Mouse (Mus musculus) heart, postnatal 0 days (tissue): ENCODE measurements around the gene C1ra. TPM values are rescaled to one million over a fixed set of nuclear protein-coding genes. Genes with fewer than 3 reads are reported as not detected.

Source experiments
- ATAC-seq: fragments of 200-750 bp; cut with Nextera tagmentation; 2 replicates; pipeline ENCODE4 v1.8.0; 2017; ENCODE audit warnings: low read depth, moderate number of reproducible peaks, moderate library complexity; ENCODE audit not compliant: insufficient read depth
- DNase-seq: peaks from one replicate; pipeline ENCODE4 v3.0.0-alpha.2; 2016; ENCODE audit warnings: low spot score
- H3K27ac ChIP-seq: fragments of 300-500 bp; sonication (generic); 2 replicates; pipeline ENCODE4 v1.5.1; 2014; ENCODE audit warnings: low read depth, mild to moderate bottlenecking
- H3K27me3 ChIP-seq: fragments of 300-500 bp; sonication (generic); 2 replicates; pipeline ENCODE4 v1.6.1; 2014; ENCODE audit warnings: low read length, mixed read lengths; ENCODE audit not compliant: control insufficient read depth, insufficient read depth
- H3K36me3 ChIP-seq: fragments of 300-500 bp; sonication (generic); replicated peaks from 2 replicates; pipeline ENCODE4 v1.6.1; 2014; ENCODE audit warnings: low read length, mixed read lengths; ENCODE audit not compliant: control insufficient read depth, insufficient read depth
- H3K4me1 ChIP-seq: fragments of 300-500 bp; sonication (generic); 2 replicates; pipeline ENCODE4 v1.6.1; 2014; ENCODE audit warnings: antibody characterized with exemption; ENCODE audit not compliant: control insufficient read depth, insufficient read depth
- H3K4me2 ChIP-seq: fragments of 300-500 bp; sonication (generic); 2 replicates; pipeline ENCODE4 v1.6.1; 2014; ENCODE audit warnings: low read depth, mild to moderate bottlenecking, low read length, moderate library complexity
- H3K4me3 ChIP-seq: fragments of 300-500 bp; sonication (generic); 2 replicates; pipeline ENCODE4 v1.5.1; 2014; ENCODE audit warnings: low read depth, low read length
- H3K9ac ChIP-seq: fragments of 300-500 bp; sonication (generic); replicated peaks from 2 replicates; pipeline ENCODE4 v1.6.1; 2014; ENCODE audit warnings: low read depth, low read length, mixed read lengths
- H3K9me3 ChIP-seq: fragments of 300-500 bp; sonication (generic); replicated peaks from 2 replicates; pipeline ENCODE4 v1.6.1; 2016; ENCODE audit warnings: low read length; ENCODE audit not compliant: control insufficient read depth
- CTCF ChIP-seq: IDR thresholded peaks from 2 replicates; pipeline ENCODE4 v1.5.1; 2016; ENCODE audit warnings: antibody characterized with exemption, control low read depth, low read depth
- EP300 ChIP-seq: IDR thresholded peaks from 2 replicates; pipeline ENCODE4 v1.6.1; 2016; ENCODE audit warnings: antibody characterized with exemption, low read depth
- WGBS: fragments of 180-500 bp; shearing (Covaris S2); extraction: QIAGEN DNeasy Blood & Tissue Kit; methylation state at CpG from one replicate; pipeline ENCODE4 v1.1.7; 2014; 5-methylcytosine and 5-hydroxymethylcytosine counted together
- polyA plus RNA-seq: library from polyadenylated mRNA; unstranded; fragments of >200 nt; fragmentation: Nextera tagmentation; extraction: Ambion mirVana; gene quantifications from 2 replicates; pipeline ENCODE4 v1.2.1, GENCODE M21; 2015
- total RNA-seq: library from RNA; depleted of rRNA; stranded (reverse); fragments of >200 nt; gene quantifications from 2 replicates; pipeline ENCODE4 v1.2.3, GENCODE M21; 2014; ENCODE audit warnings: low replicate concordance

C1ra gene
- total and polyA plus RNA-seq, 2 experiments from 2014 or later, result 3.1 to 11.1 TPM

DNA sequence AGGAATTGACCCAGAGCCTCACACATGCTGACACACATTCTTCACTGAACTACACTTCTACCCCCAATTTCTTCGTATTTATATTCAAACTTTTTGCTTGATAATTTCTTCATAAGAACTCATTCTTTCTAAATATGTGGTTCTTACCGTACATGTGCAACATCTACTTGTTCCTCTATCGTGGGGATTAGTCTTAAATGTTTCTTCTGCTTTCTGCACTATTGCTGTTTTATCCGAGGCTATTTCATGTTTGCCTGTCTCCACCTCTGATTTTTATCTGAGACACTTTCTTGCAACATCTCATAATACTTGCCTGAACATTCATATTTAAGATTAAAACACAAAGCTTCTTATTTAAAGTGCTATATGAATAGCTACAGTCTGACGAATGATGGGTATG is 16.2 kb upstream of the C1ra start:
- no peaks in the 10 kb centered on the region for H3K4me1 ChIP-seq
- TF ChIP-seq CTCF, result no peak
- no peak for TF ChIP-seq EP300
- H3K27ac ChIP-seq, result no peak overlapping the region
- H3K4me3 ChIP-seq, result no peak overlapping the region
- DNase-seq (no peak), ATAC-seq (no peak)
- no peaks in the 10 kb centered on the region for H3K36me3 ChIP-seq
- no peak overlapping the region for H3K9ac ChIP-seq
- WGBS, result 80% methylated on average over 5 of the region's 5 CpGs
- no peaks in the 10 kb centered on the region for H3K27me3 ChIP-seq
- H3K4me2 ChIP-seq, result no peak overlapping the region
- H3K9me3 ChIP-seq, result no peaks in the 10 kb centered on the region

GRCm38 (mm10) chr6:124499914-124500566 is 12.2 kb upstream of the C1ra start:
- no peak overlapping the region for H3K9ac ChIP-seq
- no peak for DNase-seq
- no peaks in the 10 kb centered on the region for H3K9me3 ChIP-seq
- H3K27me3 ChIP-seq, result no peaks in the 10 kb centered on the region
- H3K36me3 ChIP-seq, result no peaks in the 10 kb centered on the region
- no peak overlapping the region for H3K27ac ChIP-seq
- no peak for TF ChIP-seq EP300
- no peak for TF ChIP-seq CTCF
- ATAC-seq, result no peak
- H3K4me2 ChIP-seq, result no peak overlapping the region
- WGBS, result 51% methylated on average over 10 of the region's 10 CpGs
- no peak overlapping the region for H3K4me3 ChIP-seq
- H3K4me1 ChIP-seq, result no peaks in the 10 kb centered on the region

- no peak overlapping the region for H3K4me3 ChIP-seq
- DNase-seq (no peak), ATAC-seq (no peak)
- no peak overlapping the region for H3K9ac ChIP-seq
- TF ChIP-seq EP300 (no peak), CTCF (no peak)
- WGBS, result 73% methylated on average over 4 of the region's 4 CpGs
- H3K9me3 ChIP-seq, result no peaks in the 10 kb centered on the region
- no peak overlapping the region for H3K27ac ChIP-seq
- no peaks in the 10 kb centered on the region for H3K36me3 ChIP-seq
- H3K27me3 ChIP-seq, result no peaks in the 10 kb centered on the region
- no peaks in the 10 kb centered on the region for H3K4me1 ChIP-seq
- no peak overlapping the region for H3K4me2 ChIP-seq
Observed at GRCm38 (mm10) chr6:124501473-124501872, 10.7 kb upstream of the C1ra start.

DNA sequence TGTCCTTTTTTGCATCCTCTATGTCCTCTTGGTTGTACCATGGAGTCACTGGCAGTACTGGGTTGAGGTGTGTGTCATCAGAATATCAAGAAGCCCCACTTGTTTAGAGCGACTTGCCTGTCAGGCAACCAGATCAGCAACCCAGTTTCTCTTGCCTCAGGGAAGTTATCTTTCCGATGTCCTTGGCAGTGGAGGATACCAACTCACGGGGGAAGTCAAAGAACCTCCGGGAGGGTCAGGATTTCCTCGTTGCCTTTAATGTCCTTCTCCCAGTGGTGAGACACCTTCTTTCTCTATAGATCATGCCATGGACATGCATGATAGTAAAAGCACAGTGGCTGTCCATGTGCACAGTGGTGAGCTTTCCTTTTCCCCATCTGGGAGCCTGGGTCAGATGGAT is 10.2 kb upstream of the C1ra start:
- no peak for DNase-seq
- Histone ChIP-seq H3K4me2 (no peak overlapping the region), H3K27me3 (no peaks in the 10 kb centered on the region), H3K4me1 (no peaks in the 10 kb centered on the region), H3K9me3 (no peaks in the 10 kb centered on the region), H3K4me3 (no peak overlapping the region), H3K9ac (no peak overlapping the region), H3K36me3 (no peaks in the 10 kb centered on the region), H3K27ac (no peak overlapping the region)
- no peak for ATAC-seq
- TF ChIP-seq EP300, result no peak
- no peak for TF ChIP-seq CTCF
- WGBS, result 66% methylated on average over 5 of the region's 5 CpGs

DNA sequence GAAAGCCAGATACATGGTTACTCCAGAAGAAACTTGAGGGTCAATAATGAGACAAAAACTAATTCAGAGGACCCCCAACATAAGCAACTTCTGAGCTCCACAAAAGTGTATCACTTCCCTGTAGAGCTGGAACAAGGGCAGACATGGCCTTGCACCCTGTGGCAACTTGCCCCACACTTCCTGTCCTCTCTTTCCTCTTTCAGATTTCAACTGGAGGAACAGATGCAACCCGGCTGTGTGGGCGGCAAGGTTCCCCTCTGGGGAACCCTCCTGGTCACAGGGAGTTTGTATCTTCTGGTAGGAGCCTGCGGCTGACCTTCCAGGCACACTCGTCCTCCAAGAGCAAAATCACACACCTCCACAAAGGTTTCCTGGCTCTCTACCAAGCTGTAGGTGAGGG is 7.2 kb upstream of the C1ra start:
- WGBS, result 60% methylated on average over 4 of the region's 4 CpGs
- H3K4me1 ChIP-seq, result no peaks in the 10 kb centered on the region
- H3K4me3 ChIP-seq, result no peak overlapping the region
- DNase-seq (no peak), ATAC-seq (no peak)
- no peak overlapping the region for H3K4me2 ChIP-seq
- no peaks in the 10 kb centered on the region for H3K36me3 ChIP-seq
- no peak overlapping the region for H3K27ac ChIP-seq
- H3K9ac ChIP-seq, result no peak overlapping the region
- no peaks in the 10 kb centered on the region for H3K27me3 ChIP-seq
- TF ChIP-seq CTCF, result no peak
- no peak for TF ChIP-seq EP300
- no peaks in the 10 kb centered on the region for H3K9me3 ChIP-seq

- H3K4me2 ChIP-seq, result no peak overlapping the region
- DNase-seq (no peak), ATAC-seq (no peak)
- H3K9me3 ChIP-seq, result no peaks in the 10 kb centered on the region
- TF ChIP-seq EP300, result no peak
- no peak for TF ChIP-seq CTCF
- no peaks in the 10 kb centered on the region for H3K27me3 ChIP-seq
- H3K4me1 ChIP-seq, result no peaks in the 10 kb centered on the region
- no peak overlapping the region for H3K9ac ChIP-seq
- WGBS, result 71% methylated on average over 6 of the region's 6 CpGs
- no peaks in the 10 kb centered on the region for H3K36me3 ChIP-seq
- H3K27ac ChIP-seq, result no peak overlapping the region
- no peak overlapping the region for H3K4me3 ChIP-seq
Observed at GRCm38 (mm10) chr6:124506991-124507390, 5.2 kb upstream of the C1ra start.
